Mouse (Mus musculus): ENCODE data around the gene Abcg3.
A peak's percentile ranks its signal among the peaks of the same experiment; 100 is the strongest.
"Not testable (repeated sequence)": the region's sequence is repeated elsewhere in the genome, so short reads cannot be mapped to it uniquely, and the experiment has no call there.

Abcg3 gene

GRCm38 (mm10) chr5:104982535-104982934 is at the start of gene Abcg3:
Gene Abcg3, minus strand, starts transcription at chr5:104982718.
- DNase-seq = no peak

GRCm38 (mm10) chr5:105012551-105012950 is 30.0 kb upstream of the Abcg3 start:
- DNase-seq = no peak

- DNase-seq = no peak
Measured at GRCm38 (mm10) chr5:105011570-105011969, 29.1 kb upstream of the Abcg3 start.

- DNase-seq = no peak
Measured at GRCm38 (mm10) chr5:105010376-105010775, 27.9 kb upstream of the Abcg3 start.

- peak; percentile 5 for DNase-seq
Measured at GRCm38 (mm10) chr5:104989411-104989810, 6.9 kb upstream of the Abcg3 start.

GRCm38 (mm10) chr5:104988000-104988399 is 5.5 kb upstream of the Abcg3 start:
- DNase-seq = no peak

GRCm38 (mm10) chr5:104986706-104987105 is 4.2 kb upstream of the Abcg3 start:
- peak; percentile 8 for DNase-seq

- no peak for DNase-seq
Measured at GRCm38 (mm10) chr5:104979040-104979513, 3.4 kb downstream of the Abcg3 start.

GRCm38 (mm10) chr5:104958141-104958793 is 24.3 kb downstream of the Abcg3 start:
- no peak for DNase-seq

- DNase-seq = no peak
Measured at GRCm38 (mm10) chr5:104955208-104955607, 27.3 kb downstream of the Abcg3 start.

- DNase-seq = no peak
Measured at GRCm38 (mm10) chr5:104946951-104947350, 35.6 kb downstream of the Abcg3 start.

- DNase-seq = no peak
Measured at GRCm38 (mm10) chr5:104934148-104934547, 48.4 kb downstream of the Abcg3 start.

GRCm38 (mm10) chr5:104906556-104906955 is 76.0 kb downstream of the Abcg3 start:
- DNase-seq = not testable (repeated sequence)

All from cerebellum, adult 8-10 months (tissue).